Mouse (Mus musculus) lung, postnatal 4 days (tissue): ENCODE measurements at regions not wholly inside any gene's neighbourhood (a gene's known extent, or its start where the extent isn't known, plus 50 kb on each side); places are given as distances from the start of the nearest gene placed in this dataset.

Experiments used
- DNase-seq, 2 experiments: peaks; one replicate each; pipeline ENCODE4 v3.0.0; 2021

GRCm38 (mm10) chr3:36743399-36743798 is 53.4 kb upstream of the Trpc3 start:
- DNase-seq = no peak

GRCm38 (mm10) chr3:36754358-36754950 is 64.5 kb upstream of the Trpc3 start:
- peak in 1 of 2 experiments; percentile 21 for DNase-seq

GRCm38 (mm10) chr3:36762065-36762653 is 72.2 kb upstream of the Trpc3 start:
- no peak for DNase-seq

GRCm38 (mm10) chr3:36762847-36763246 is 72.9 kb upstream of the Trpc3 start:
- no peak for DNase-seq

GRCm38 (mm10) chr3:36764741-36765140 is 74.8 kb upstream of the Trpc3 start:
- DNase-seq = no peak

- DNase-seq = no peak
Observed at GRCm38 (mm10) chr3:36770096-36770495, 80.1 kb upstream of the Trpc3 start.

- DNase-seq = no peak
Observed at GRCm38 (mm10) chr3:36771011-36771410, 81.0 kb upstream of the Trpc3 start.

GRCm38 (mm10) chr3:36774023-36774422 is 84.1 kb upstream of the Trpc3 start:
- no peak for DNase-seq

- no peak for DNase-seq
Observed at GRCm38 (mm10) chr3:36778448-36778847, 84.5 kb upstream of the 4932438A13Rik start.

- no peak for DNase-seq
Observed at GRCm38 (mm10) chr3:36786581-36786980, 76.3 kb upstream of the 4932438A13Rik start.

GRCm38 (mm10) chr3:36790245-36790644 is 72.7 kb upstream of the 4932438A13Rik start:
- DNase-seq = no peak

- no peak for DNase-seq
Observed at GRCm38 (mm10) chr3:36797025-36797424, 65.9 kb upstream of the 4932438A13Rik start.

GRCm38 (mm10) chr3:36798160-36798823 is 64.6 kb upstream of the 4932438A13Rik start:
- no peak for DNase-seq

GRCm38 (mm10) chr3:36810528-36810927 is 52.4 kb upstream of the 4932438A13Rik start:
- DNase-seq = no peak
